Mouse (Mus musculus) MEL (cell line): ENCODE data around the gene Sez6l2. TPM values are rescaled to one million over a fixed set of nuclear protein-coding genes. Genes with fewer than 3 reads are reported as not detected.

Experiments
- DNase-seq: peaks from one replicate; pipeline ENCODE4 v3.0.0; 2011; ENCODE audit warnings: low read depth, low spot score
- H3K27ac ChIP-seq: 2 replicates; pipeline ENCODE4 v1.5.1; 2012; ENCODE audit warnings: low read depth, mild to moderate bottlenecking, control low read depth, low read length, moderate library complexity; ENCODE audit not compliant: control insufficient read depth
- H3K27me3 ChIP-seq, 2 experiments: fragments of 150-350 bp in 1 of 2; sonication (generic) in 1 of 2; 2 replicates each; pipeline ENCODE4 v1.6.1; 2012; ENCODE audit warnings: low read length in 2 of 2, mild to moderate bottlenecking in 2 of 2, improper control_type of control experiment in 1 of 2, moderate library complexity in 1 of 2; ENCODE audit not compliant: insufficient read depth in 2 of 2, control insufficient read depth in 1 of 2
- H3K36me3 ChIP-seq, 2 experiments: 2 replicates each; pipeline ENCODE4 v1.6.1; 2012 to 2014; ENCODE audit warnings: low read length in 2 of 2, improper control_type of control experiment in 1 of 2, inconsistent platforms in 1 of 2, mild to moderate bottlenecking in 1 of 2; ENCODE audit not compliant: insufficient read depth in 2 of 2, control insufficient read depth in 1 of 2
- H3K4me1 ChIP-seq, 2 experiments: fragments of 150-350 bp in 1 of 2; sonication (generic) in 1 of 2; 2 replicates each; pipeline ENCODE4 v1.6.1; 2012; ENCODE audit warnings: low read length in 2 of 2, improper control_type of control experiment in 1 of 2, mild to moderate bottlenecking in 1 of 2; ENCODE audit not compliant: insufficient read depth in 2 of 2, control insufficient read depth in 1 of 2
- H3K4me3 ChIP-seq, 2 experiments: fragments of 150-350 bp in 1 of 2; sonication (generic) in 1 of 2; 2 replicates each; pipeline ENCODE4 v1.5.1; 2012; ENCODE audit warnings: low read depth in 2 of 2, low read length in 2 of 2, mild to moderate bottlenecking in 2 of 2, moderate library complexity in 2 of 2, control low read depth in 1 of 2, improper control_type of control experiment in 1 of 2; ENCODE audit not compliant: control insufficient read depth in 1 of 2, insufficient read depth in 1 of 2
- H3K79me2 ChIP-seq: 2 replicates; pipeline ENCODE4 v1.6.1; 2012; ENCODE audit warnings: mild to moderate bottlenecking, low read length, moderate library complexity; ENCODE audit not compliant: control insufficient read depth, poor library complexity, insufficient read depth
- H3K9ac ChIP-seq: 2 replicates; pipeline ENCODE4 v1.6.1; 2012; ENCODE audit warnings: low read depth, mild to moderate bottlenecking, control low read depth, low read length, moderate library complexity; ENCODE audit not compliant: control insufficient read depth, poor library complexity, severe bottlenecking
- H3K9me3 ChIP-seq: fragments of 150-350 bp; sonication (generic); replicated peaks from 2 replicates; pipeline ENCODE4 v1.6.1; 2012; ENCODE audit warnings: mild to moderate bottlenecking, low read length, improper control_type of control experiment, moderate library complexity; ENCODE audit not compliant: insufficient read depth
- BHLHE40 ChIP-seq: IDR thresholded peaks from 2 replicates; pipeline ENCODE4 v1.6.1; 2012; ENCODE audit warnings: low read depth, mild to moderate bottlenecking, inconsistent platforms, low read length, improper control_type of control experiment, borderline replicate concordance
- CHD1 ChIP-seq: IDR thresholded peaks from 2 replicates; pipeline ENCODE4 v1.6.1; 2012; ENCODE audit warnings: low read depth, mild to moderate bottlenecking, inconsistent platforms, low read length, improper control_type of control experiment
- GABPA ChIP-seq: IDR thresholded peaks from 2 replicates; pipeline ENCODE4 v1.6.1; 2012; ENCODE audit warnings: low read depth, mild to moderate bottlenecking, inconsistent platforms, low read length, improper control_type of control experiment, moderate library complexity
- GATA1 ChIP-seq: IDR thresholded peaks from 2 replicates; pipeline ENCODE4 v1.6.1; 2011; ENCODE audit warnings: low read depth, low read length, improper control_type of control experiment
- HCFC1 ChIP-seq: IDR thresholded peaks from 2 replicates; pipeline ENCODE4 v1.6.1; 2012; ENCODE audit warnings: low read depth, mild to moderate bottlenecking, inconsistent platforms, low read length, improper control_type of control experiment, moderate library complexity
- MAFK ChIP-seq: IDR thresholded peaks from 2 replicates; pipeline ENCODE4 v1.6.1; 2011; ENCODE audit warnings: low read depth, mild to moderate bottlenecking, low read length, improper control_type of control experiment, borderline replicate concordance
- MXI1 ChIP-seq: IDR thresholded peaks from 2 replicates; pipeline ENCODE4 v1.6.1; 2011; ENCODE audit warnings: mild to moderate bottlenecking, low read depth, low read length, improper control_type of control experiment
- MYC ChIP-seq: IDR thresholded peaks from 2 replicates; pipeline ENCODE4 v1.6.1; 2011; ENCODE audit warnings: low read depth, mild to moderate bottlenecking, low read length, improper control_type of control experiment, moderate library complexity
- NRF1 ChIP-seq: IDR thresholded peaks from 2 replicates; pipeline ENCODE4 v1.6.1; 2014; ENCODE audit warnings: low read depth, mild to moderate bottlenecking, inconsistent platforms, low read length, improper control_type of control experiment, moderate library complexity; ENCODE audit not compliant: poor library complexity, insufficient read depth, severe bottlenecking
- RAD21 ChIP-seq: IDR thresholded peaks from 2 replicates; pipeline ENCODE4 v1.6.1; 2011; ENCODE audit warnings: mild to moderate bottlenecking, low read depth, low read length, improper control_type of control experiment
- UBTF ChIP-seq: IDR thresholded peaks from 2 replicates; pipeline ENCODE4 v1.6.1; 2012; ENCODE audit warnings: low read depth, mild to moderate bottlenecking, inconsistent platforms, low read length, improper control_type of control experiment, moderate library complexity, borderline replicate concordance; ENCODE audit not compliant: insufficient read depth
- USF1 ChIP-seq: IDR thresholded peaks from 2 replicates; pipeline ENCODE4 v1.6.1; 2014; ENCODE audit warnings: low read depth, mild to moderate bottlenecking, inconsistent platforms, low read length, improper control_type of control experiment, moderate library complexity
- ZMIZ1 ChIP-seq: IDR thresholded peaks from 2 replicates; pipeline ENCODE4 v1.6.1; 2012; ENCODE audit warnings: low read depth, mild to moderate bottlenecking, inconsistent platforms, low read length, improper control_type of control experiment, moderate library complexity
- polyA plus RNA-seq, 2 experiments: library from polyadenylated mRNA; stranded (reverse) in 1 of 2; unstranded in 1 of 2; fragments of >175 nt in 1 of 2; fragments of >200 nt in 1 of 2; gene quantifications; 2 replicates each; pipeline versions ENCODE4 v1.2.1 to v1.2.4; 2012; ENCODE audit warnings: low replicate concordance in 2 of 2, low read depth in 1 of 2; ENCODE audit not compliant: insufficient read length in 2 of 2, insufficient read depth in 1 of 2, missing spikeins in 1 of 2
- total RNA-seq: library from RNA; depleted of rRNA; stranded (reverse); fragments of 300-350 nt; gene quantifications from 2 replicates; pipeline ENCODE4 v1.2.3, GENCODE M21; 2012

Gene Sez6l2
- total and polyA plus RNA-seq, 3 experiments, result 2.0 to 6.1 TPM; not detected in 1

DNA sequence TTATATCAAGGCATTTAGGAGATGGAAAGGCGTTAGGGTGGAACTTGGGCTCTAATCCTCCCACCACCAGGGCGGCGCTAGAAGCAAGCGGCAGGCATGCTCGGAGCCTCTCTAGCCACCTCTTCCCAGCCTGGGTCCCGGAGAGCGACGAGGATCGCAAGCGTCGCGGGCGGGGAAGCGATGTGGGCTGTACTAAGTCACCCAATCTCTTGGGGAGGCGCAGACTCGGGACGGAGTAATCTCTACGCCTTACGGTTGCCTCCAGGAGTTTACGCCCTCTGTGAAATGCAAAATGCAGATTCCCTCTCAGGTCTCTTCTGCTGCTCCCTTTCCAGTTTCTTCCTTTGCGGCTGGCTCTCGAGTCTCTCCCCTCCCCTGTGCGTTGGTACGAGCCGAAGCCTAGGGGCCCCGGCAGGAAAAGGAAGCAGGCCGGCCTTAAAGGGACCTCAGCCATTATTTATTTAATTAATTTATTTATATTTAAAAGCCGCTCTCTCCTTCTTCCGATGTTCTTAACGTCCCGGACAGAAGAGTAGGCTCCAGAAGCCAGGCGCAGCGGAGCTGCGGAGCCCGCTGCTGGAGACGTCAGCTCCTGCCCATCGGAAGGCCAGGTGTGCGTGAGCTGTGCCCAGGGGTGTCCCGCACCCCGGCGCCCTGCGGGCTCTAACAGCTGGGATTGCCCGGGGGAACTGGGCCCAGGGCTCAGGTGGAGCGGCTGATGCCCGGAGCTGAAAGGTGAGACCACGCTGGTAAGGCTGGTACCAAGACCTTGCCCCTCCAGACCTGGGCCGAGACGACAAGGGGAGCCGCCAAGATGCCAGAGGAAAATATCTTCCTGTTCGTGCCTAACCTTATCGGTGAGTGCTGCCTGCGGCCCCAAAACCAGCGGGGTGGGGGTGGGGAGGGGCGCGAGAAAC is 25.8 kb downstream of the Sez6l2 start, which contains the start of gene Cdiptos (continued):
- TF ChIP-seq ZMIZ1, result no peak; the same call in 1 of the 2 replicates
- TF ChIP-seq USF1, result no peak
- no peak; the same call in 1 of the 2 replicates for TF ChIP-seq GABPA
- TF ChIP-seq MAFK, result no peak

- peaks cover 12% of the 10 kb centered on the region for H3K79me2 ChIP-seq
- peak overlapping the region; percentile 75 to 95 for H3K4me3 ChIP-seq
- H3K36me3 ChIP-seq, result peaks cover 0 to 14% of the 10 kb centered on the region in 2 experiments; a peak in 2 of 4 replicates
- peak overlapping the region; percentile 81 for H3K9ac ChIP-seq
- H3K9me3 ChIP-seq, result no peaks in the 10 kb centered on the region
- peak; percentile 46 for DNase-seq
- no peaks in the 10 kb centered on the region for H3K27me3 ChIP-seq
- peak overlapping the region; percentile 93 for H3K27ac ChIP-seq
- TF ChIP-seq MYC, result 0 out of 2 replicates have a peak, but pooled peaks have one; percentile 18
- TF ChIP-seq UBTF, result no peak
- no peak for TF ChIP-seq RAD21
- TF ChIP-seq GATA1, result peak; percentile 32; the same call in 1 of the 2 replicates
- no peak for TF ChIP-seq CHD1
- peak; percentile 61; the same call in 1 of the 2 replicates for TF ChIP-seq USF1
- TF ChIP-seq MXI1, result no peak
- TF ChIP-seq ZMIZ1, result no peak
- TF ChIP-seq HCFC1, result no peak
- no peak for TF ChIP-seq NRF1
- TF ChIP-seq GABPA, result no peak
- peaks cover 0 to 20% of the 10 kb centered on the region in 2 experiments; a peak in 2 of 4 replicates for H3K4me1 ChIP-seq
Observed at GRCm38 (mm10) chr7:126976878-126977459, 26.6 kb downstream of the Sez6l2 start.

DNA sequence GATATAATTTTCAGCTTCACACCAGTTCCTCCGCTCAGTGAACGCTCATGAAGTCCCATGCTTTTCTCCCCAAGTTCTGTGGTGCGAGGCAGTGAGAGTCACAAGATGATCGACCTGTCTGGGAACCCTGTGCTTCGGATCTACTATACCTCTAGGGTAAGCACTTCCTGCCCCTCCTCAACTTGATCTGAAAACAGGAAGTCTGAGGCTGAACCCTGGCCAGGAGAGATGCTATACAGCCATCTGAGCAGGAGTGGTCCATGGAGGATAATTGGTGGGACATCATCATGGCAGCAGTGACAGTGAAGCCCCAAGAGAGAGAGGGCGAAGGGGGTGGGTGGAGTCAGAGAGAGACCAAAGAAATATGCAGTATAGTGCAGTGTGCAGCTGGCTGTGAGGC is 28.5 kb downstream of the Sez6l2 start:
- Histone ChIP-seq H3K4me1 (peaks cover 0 to 22% of the 10 kb centered on the region in 2 experiments; a peak in 2 of 4 replicates), H3K4me3 (no peak overlapping the region), H3K9ac (no peak overlapping the region), H3K36me3 (peaks cover 0 to 14% of the 10 kb centered on the region in 2 experiments; a peak in 2 of 4 replicates), H3K27me3 (no peaks in the 10 kb centered on the region), H3K27ac (no peak overlapping the region), H3K9me3 (no peaks in the 10 kb centered on the region), H3K79me2 (peaks cover 12% of the 10 kb centered on the region)
- TF ChIP-seq BHLHE40, result no peak
- DNase-seq, result no peak
